Mouse (Mus musculus) macrophage (primary cell): Measurements from ENCODE around the gene Zcchc10. TPM values are rescaled to one million over a fixed set of nuclear protein-coding genes. Genes with fewer than 3 reads are reported as not detected.

Experiments used
- polyA plus RNA-seq: library from polyadenylated mRNA; stranded (reverse); fragments of 250-400 nt; gene quantifications from 3 replicates; pipeline ENCODE4 v1.2.4, GENCODE M21; 2018; ENCODE audit warnings: inconsistent platforms

The Zcchc10 gene
- polyA plus RNA-seq, 1 experiment from 2014 or later: 9.7 TPM

Other genes starting within 250 kb of the Zcchc10 start
- 93.1 to 460 TPM (median 147 TPM) in 3 replicates for gene Hspa4, start 24.2 kb upstream of the Zcchc10 start, polyA plus RNA-seq
- gene Aff4, start 26.2 kb downstream of the Zcchc10 start, polyA plus RNA-seq: 21.9 to 44.8 TPM (median 33.0 TPM) in 3 replicates
- not detected in 3 replicates for gene Leap2, start 98.5 kb downstream of the Zcchc10 start, polyA plus RNA-seq
- gene Uqcrq, start 106.2 kb downstream of the Zcchc10 start, polyA plus RNA-seq: 63.1 to 230 TPM (median 195 TPM) in 3 replicates
- gene Gdf9, start 106.3 kb downstream of the Zcchc10 start, polyA plus RNA-seq: 1.1 to 2.2 TPM (median 1.7 TPM) in 3 replicates
- not detected in 3 replicates for gene Gm10447, start 132.4 kb downstream of the Zcchc10 start, polyA plus RNA-seq
- gene Shroom1, start 132.5 kb downstream of the Zcchc10 start, polyA plus RNA-seq: not detected in 3 replicates
- gene Gm9837, start 145.8 kb downstream of the Zcchc10 start, polyA plus RNA-seq: not detected in 3 replicates
- gene Gm9945, start 155.5 kb downstream of the Zcchc10 start, polyA plus RNA-seq: not detected in 3 replicates
- gene Sowaha, start 155.6 kb downstream of the Zcchc10 start, polyA plus RNA-seq: not detected in 3 replicates
- 69.8 to 121 TPM (median 83.7 TPM) in 3 replicates for gene Sept8, start 194.6 kb downstream of the Zcchc10 start, polyA plus RNA-seq
- 25.8 to 223 TPM (median 90.7 TPM) in 3 replicates for gene Kif3a, start 242.7 kb downstream of the Zcchc10 start, polyA plus RNA-seq